ENCODE assay signal across 8 mouse cellular contexts in genomic region chr7:78568411-78569254, GRCm38 (mm10).
DNase-seq lines count a peak whose midpoint lies in the region; ATAC-seq and TF ChIP-seq lines count a peak whose summit lies in the region.

No protein-coding gene starts in this region.

- H3K36me3 ChIP-seq in embryonic facial prominence, embryonic 13.5 days, result no peaks in the 10 kb centered on the region
- H3K36me3 ChIP-seq in heart, embryonic 15.5 days, result no peaks in the 10 kb centered on the region
- no peaks in the 10 kb centered on the region for H3K36me3 ChIP-seq in kidney, postnatal 0 days (ENCODE audit: insufficient read depth, low read length)
- no peaks in the 10 kb centered on the region for H3K36me3 ChIP-seq in lung, postnatal 0 days (ENCODE audit: insufficient read depth, low read length)

- no peak for ATAC-seq in embryonic facial prominence, embryonic 13.5 days (ENCODE audit: insufficient number of reproducible peaks, insufficient read depth, low FRiP score, low TSS enrichment, low read depth)
- ATAC-seq in heart, embryonic 15.5 days (replicated peaks; ENCODE audit: insufficient number of reproducible peaks, insufficient read depth, low FRiP score, low read depth), result no peak
- ATAC-seq in kidney, postnatal 0 days (replicated peaks; ENCODE audit: low FRiP score, low read depth), result peak; percentile 46; the same call in 1 of the 2 replicates
- no peak for ATAC-seq in lung, postnatal 0 days

- no peaks in the 10 kb centered on the region for H3K9me3 ChIP-seq in embryonic facial prominence, embryonic 13.5 days
- no peaks in the 10 kb centered on the region for H3K9me3 ChIP-seq in heart, embryonic 15.5 days (replicated peaks)
- H3K9me3 ChIP-seq in kidney, postnatal 0 days (replicated peaks; ENCODE audit: low read length), result no peaks in the 10 kb centered on the region
- H3K9me3 ChIP-seq in lung, postnatal 0 days (ENCODE audit: low read length), result no peaks in the 10 kb centered on the region

- H3K4me1 ChIP-seq in embryonic facial prominence, embryonic 13.5 days, result peaks cover 7% of the 10 kb centered on the region; the same call in 1 of the 2 replicates
- peaks cover 6% of the 10 kb centered on the region; the same call in 1 of the 2 replicates for H3K4me1 ChIP-seq in heart, embryonic 15.5 days (replicated peaks)
- no peaks in the 10 kb centered on the region for H3K4me1 ChIP-seq in kidney, postnatal 0 days (replicated peaks; ENCODE audit: insufficient read depth, low read length)
- H3K4me1 ChIP-seq in lung, postnatal 0 days (ENCODE audit: insufficient read depth, low read depth, low read length), result no peaks in the 10 kb centered on the region

- peaks cover 43% of the 10 kb centered on the region for H3K27me3 ChIP-seq in embryonic facial prominence, embryonic 13.5 days
- H3K27me3 ChIP-seq in heart, embryonic 15.5 days, result peaks cover 25% of the 10 kb centered on the region
- H3K27me3 ChIP-seq in kidney, postnatal 0 days (ENCODE audit: insufficient read depth, low read length), result no peaks in the 10 kb centered on the region
- no peaks in the 10 kb centered on the region for H3K27me3 ChIP-seq in lung, postnatal 0 days (replicated peaks; ENCODE audit: insufficient read depth, low read length)

- TF ChIP-seq CTCF in kidney, postnatal 0 days (IDR thresholded peaks at IDR 0.05; ENCODE audit: low read depth), result peak; percentile 86
- TF ChIP-seq CTCF in lung, postnatal 0 days (IDR thresholded peaks at IDR 0.05), result peak; percentile 87

- H3K4me3 ChIP-seq in embryonic facial prominence, embryonic 13.5 days, result 0 out of 2 replicates have a peak overlapping the region, but pooled peaks have one; percentile 9
- no peak overlapping the region for H3K4me3 ChIP-seq in heart, embryonic 15.5 days
- H3K4me3 ChIP-seq in kidney, postnatal 0 days (replicated peaks; ENCODE audit: low read depth, low read length), result no peak overlapping the region
- no peak overlapping the region for H3K4me3 ChIP-seq in lung, postnatal 0 days (ENCODE audit: low read depth, low read length)

- TF ChIP-seq EP300 in lung, postnatal 0 days (IDR thresholded peaks at IDR 0.05), result no peak

- peak; percentile 85 for DNase-seq in ES-CJ7 (ENCODE audit: low read depth, low spot score)
- peak; percentile 26 to 42 for DNase-seq in adrenal gland, postnatal 4 days (ENCODE audit: low spot score in 2 of 2)
- peak; percentile 81 for DNase-seq in kidney, postnatal 0 days (ENCODE audit: low spot score)
- peak; percentile 78 for DNase-seq in lung, postnatal 0 days (ENCODE audit: low spot score)
- DNase-seq in retina, adult 2 months (ENCODE audit: low read depth, low spot score), result peak; percentile 38
- peak; percentile 62 for DNase-seq in urinary bladder, postnatal 25 days (ENCODE audit: low spot score)

- peak overlapping the region; percentile 49; the same call in 1 of the 2 replicates for H3K9ac ChIP-seq in embryonic facial prominence, embryonic 13.5 days
- no peak overlapping the region for H3K9ac ChIP-seq in heart, embryonic 15.5 days
- no peak overlapping the region for H3K9ac ChIP-seq in kidney, postnatal 0 days (ENCODE audit: low read depth, low read length)
- no peak overlapping the region for H3K9ac ChIP-seq in lung, postnatal 0 days (replicated peaks; ENCODE audit: low read depth)

- H3K4me2 ChIP-seq in embryonic facial prominence, embryonic 13.5 days, result peak overlapping the region; percentile 50
- H3K4me2 ChIP-seq in heart, embryonic 15.5 days, result peak overlapping the region; percentile 50
- peak overlapping the region; percentile 45 for H3K4me2 ChIP-seq in kidney, postnatal 0 days (ENCODE audit: low read length)
- H3K4me2 ChIP-seq in lung, postnatal 0 days (replicated peaks; ENCODE audit: low read depth, low read length), result 0 out of 2 replicates have a peak overlapping the region, but pooled peaks have one; percentile 6

- WGBS in embryonic facial prominence, embryonic 13.5 days, result 16% methylated on average over 16 of the region's 16 CpGs
- WGBS in heart, embryonic 15.5 days, result 12% methylated on average over 16 of the region's 16 CpGs
- 15% methylated on average over 16 of the region's 16 CpGs for WGBS in kidney, postnatal 0 days
- WGBS in lung, postnatal 0 days, result 14% methylated on average over 16 of the region's 16 CpGs

- no peak overlapping the region for H3K27ac ChIP-seq in embryonic facial prominence, embryonic 13.5 days
- no peak overlapping the region for H3K27ac ChIP-seq in heart, embryonic 15.5 days
- no peak overlapping the region for H3K27ac ChIP-seq in kidney, postnatal 0 days
- H3K27ac ChIP-seq in lung, postnatal 0 days (ENCODE audit: low read length), result no peak overlapping the region

Comparison
In these comparisons a context has a peak if more than half of its experiments do, and no peak if none do; other contexts are left out.
1. DNase-seq: peak in every context shown above with its lines; median percentile 85 in ES-CJ7; 81 in kidney, postnatal 0 days; 78 in lung, postnatal 0 days; 62 in urinary bladder, postnatal 25 days; 38 in retina, adult 2 months; 34 in adrenal gland, postnatal 4 days.